Mouse (Mus musculus) liver, embryonic 16.5 days (tissue): ENCODE measurements at regions not wholly inside any gene's neighbourhood (a gene's known extent, or its start where the extent isn't known, plus 50 kb on each side); places are given as distances from the start of the nearest gene placed in this dataset.

Source experiments
- ATAC-seq: fragments of 200-750 bp; cut with Nextera tagmentation; 2 replicates; pipeline ENCODE4 v1.8.0; 2017; ENCODE audit warnings: low read depth, mild to moderate bottlenecking, moderate number of reproducible peaks, moderate library complexity
- H3K27ac ChIP-seq: fragments of 300-500 bp; sonication (generic); 2 replicates; pipeline ENCODE4 v1.5.1; 2014; ENCODE audit warnings: mild to moderate bottlenecking, low read length
- H3K27me3 ChIP-seq: fragments of 300-500 bp; sonication (generic); 2 replicates; pipeline ENCODE4 v1.6.1; 2014; ENCODE audit warnings: low read depth, low read length, mixed read lengths; ENCODE audit not compliant: control insufficient read depth, insufficient read depth
- H3K36me3 ChIP-seq: fragments of 300-500 bp; sonication (generic); 2 replicates; pipeline ENCODE4 v1.6.1; 2014; ENCODE audit warnings: mild to moderate bottlenecking; ENCODE audit not compliant: control insufficient read depth, insufficient read depth
- H3K4me1 ChIP-seq: fragments of 300-500 bp; sonication (generic); 2 replicates; pipeline ENCODE4 v1.6.1; 2014; ENCODE audit warnings: low read depth, low read length, mixed read lengths; ENCODE audit not compliant: control insufficient read depth
- H3K4me2 ChIP-seq: fragments of 300-500 bp; sonication (generic); 2 replicates; pipeline ENCODE4 v1.6.1; 2014; ENCODE audit warnings: low read depth, low read length, mixed read lengths
- H3K4me3 ChIP-seq: fragments of 300-500 bp; sonication (generic); 2 replicates; pipeline ENCODE4 v1.5.1; 2014; ENCODE audit warnings: low read depth, mild to moderate bottlenecking, low read length
- H3K9ac ChIP-seq: fragments of 300-500 bp; sonication (generic); 2 replicates; pipeline ENCODE4 v1.6.1; 2014; ENCODE audit warnings: low read depth, low read length
- H3K9me3 ChIP-seq: fragments of 300-500 bp; sonication (generic); replicated peaks from 2 replicates; pipeline ENCODE4 v1.6.1; 2016; ENCODE audit warnings: low read length; ENCODE audit not compliant: control insufficient read depth
- WGBS: fragments of 180-500 bp; shearing (Covaris S2); extraction: QIAGEN DNeasy Blood & Tissue Kit; methylation state at CpG from one replicate; pipeline ENCODE4 v1.1.7; 2014; ENCODE audit not compliant: insufficient replicate concordance; 5-methylcytosine and 5-hydroxymethylcytosine counted together

DNA sequence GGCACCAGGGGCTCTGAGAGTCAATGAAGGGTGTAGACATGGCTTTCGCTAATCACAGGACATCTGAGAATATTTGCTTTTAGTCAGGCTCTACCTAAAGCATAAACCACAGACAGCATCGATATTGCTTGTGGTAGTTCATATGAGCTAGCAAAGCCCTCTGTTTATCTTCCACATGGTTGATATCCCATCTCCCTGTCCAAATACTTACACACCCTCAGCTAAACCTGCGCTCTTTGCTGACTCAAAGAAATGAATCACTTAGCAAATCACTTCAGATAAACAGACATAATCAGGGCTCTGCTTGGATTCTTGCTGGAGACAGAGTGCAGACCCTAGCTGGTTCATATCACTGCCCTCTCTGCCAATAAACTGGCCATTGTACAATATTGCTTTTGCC lies 298.8 kb downstream of the Rnd3 start:
- Histone ChIP-seq H3K4me2 (no peak overlapping the region), H3K36me3 (no peaks in the 10 kb centered on the region), H3K4me3 (no peak overlapping the region), H3K4me1 (no peaks in the 10 kb centered on the region), H3K9me3 (no peaks in the 10 kb centered on the region), H3K9ac (no peak overlapping the region), H3K27ac (no peak overlapping the region), H3K27me3 (no peaks in the 10 kb centered on the region)
- WGBS = 60% methylated on average over 3 of the region's 3 CpGs
- ATAC-seq = no peak

DNA sequence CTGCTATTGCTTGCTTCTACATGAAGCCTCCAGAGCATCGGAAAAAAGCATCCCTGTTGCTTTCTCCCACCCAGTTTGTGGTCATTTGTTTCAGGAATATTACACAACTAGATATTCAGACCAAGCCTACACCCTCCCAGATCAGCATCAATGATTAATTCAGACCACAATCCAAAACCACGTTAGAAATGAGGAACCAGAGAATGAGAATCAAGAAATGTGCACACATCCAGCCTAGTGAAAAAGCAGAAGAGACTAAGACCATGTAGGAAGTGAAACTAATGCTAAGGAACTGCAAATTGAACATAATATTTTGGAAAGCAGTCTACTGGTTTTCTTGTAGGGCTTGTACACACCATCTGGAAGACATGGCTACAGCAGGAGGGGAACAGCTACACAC lies 307.0 kb downstream of the Rnd3 start:
- no peak overlapping the region for H3K27ac ChIP-seq
- no peak overlapping the region for H3K4me3 ChIP-seq
- H3K9ac ChIP-seq = no peak overlapping the region
- H3K4me2 ChIP-seq = no peak overlapping the region
- H3K36me3 ChIP-seq = no peaks in the 10 kb centered on the region
- 0 out of 2 replicates have a peak, but pooled peaks have one; percentile 11 for ATAC-seq
- 20% methylated on average over 2 of the region's 2 CpGs for WGBS
- H3K27me3 ChIP-seq = no peaks in the 10 kb centered on the region
- H3K9me3 ChIP-seq = no peaks in the 10 kb centered on the region
- H3K4me1 ChIP-seq = no peaks in the 10 kb centered on the region

DNA sequence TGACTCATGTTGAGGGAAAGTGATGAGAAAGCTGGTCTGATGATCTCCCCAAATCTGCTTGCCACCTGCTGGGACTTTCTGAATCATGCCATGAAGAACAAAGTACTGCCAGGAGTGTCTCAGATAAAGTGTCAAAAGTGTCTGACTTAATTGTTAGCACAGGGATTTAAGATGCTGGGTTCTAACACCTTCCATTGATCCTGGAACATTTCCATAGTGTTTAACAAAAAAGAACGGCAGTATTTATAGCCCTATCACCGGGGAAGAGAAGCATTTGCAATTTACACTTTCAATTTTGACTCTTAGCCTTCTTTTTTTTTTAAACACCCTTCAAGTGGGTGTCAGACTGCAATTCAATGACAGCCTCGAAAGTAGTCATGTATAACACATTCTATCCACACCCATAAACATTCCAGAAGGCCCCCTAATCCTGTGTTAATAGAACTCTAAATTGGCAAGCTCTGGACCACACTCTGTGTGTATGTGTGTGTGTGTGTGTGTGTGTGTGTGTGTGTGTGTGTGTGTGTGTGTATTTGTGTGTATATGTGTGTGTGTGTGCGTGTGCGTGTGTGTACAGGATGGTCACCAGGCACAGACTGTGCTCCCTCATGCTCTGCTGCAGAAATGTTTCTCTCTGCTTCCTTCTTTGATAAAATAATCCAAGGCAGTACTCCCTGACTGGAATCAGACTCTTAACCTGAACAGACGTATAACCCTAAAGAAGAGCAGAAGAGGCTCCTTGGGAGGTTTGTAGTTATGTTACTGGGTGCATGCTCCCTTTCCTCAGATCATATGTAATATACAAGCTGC lies 313.2 kb downstream of the Rnd3 start:
- 55% methylated on average over 6 of the region's 6 CpGs for WGBS
- no peak for ATAC-seq
- H3K4me2 ChIP-seq = no peak overlapping the region
- H3K4me3 ChIP-seq = no peak overlapping the region
- H3K9me3 ChIP-seq = no peaks in the 10 kb centered on the region
- H3K27ac ChIP-seq = no peak overlapping the region
- no peaks in the 10 kb centered on the region for H3K4me1 ChIP-seq
- H3K9ac ChIP-seq = no peak overlapping the region
- no peaks in the 10 kb centered on the region for H3K27me3 ChIP-seq
- no peaks in the 10 kb centered on the region for H3K36me3 ChIP-seq

DNA sequence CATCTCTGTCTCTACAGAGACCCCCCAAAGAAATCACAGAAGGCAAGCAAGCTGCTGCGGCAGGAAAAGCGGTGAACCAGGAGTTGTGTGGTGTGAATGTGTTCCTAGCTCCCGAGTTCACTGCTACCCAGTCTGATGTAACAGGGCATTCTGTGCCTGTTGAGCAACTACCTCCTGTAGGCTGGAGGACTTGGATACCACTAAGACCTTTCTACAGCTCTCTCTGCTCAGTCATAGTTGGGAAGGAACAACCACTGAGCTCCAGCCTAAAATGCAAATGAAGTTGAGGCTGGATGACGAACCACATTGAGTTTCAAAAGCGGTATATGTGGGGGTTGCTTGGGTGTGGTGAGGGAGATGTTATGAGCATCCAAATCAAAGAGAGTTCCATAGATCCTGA lies 315.1 kb downstream of the Rnd3 start:
- H3K4me3 ChIP-seq = no peak overlapping the region
- no peaks in the 10 kb centered on the region for H3K9me3 ChIP-seq
- 66% methylated on average over 5 of the region's 5 CpGs for WGBS
- no peaks in the 10 kb centered on the region for H3K36me3 ChIP-seq
- H3K9ac ChIP-seq = no peak overlapping the region
- no peaks in the 10 kb centered on the region for H3K4me1 ChIP-seq
- H3K27me3 ChIP-seq = no peaks in the 10 kb centered on the region
- H3K27ac ChIP-seq = no peak overlapping the region
- no peak for ATAC-seq
- H3K4me2 ChIP-seq = no peak overlapping the region

DNA sequence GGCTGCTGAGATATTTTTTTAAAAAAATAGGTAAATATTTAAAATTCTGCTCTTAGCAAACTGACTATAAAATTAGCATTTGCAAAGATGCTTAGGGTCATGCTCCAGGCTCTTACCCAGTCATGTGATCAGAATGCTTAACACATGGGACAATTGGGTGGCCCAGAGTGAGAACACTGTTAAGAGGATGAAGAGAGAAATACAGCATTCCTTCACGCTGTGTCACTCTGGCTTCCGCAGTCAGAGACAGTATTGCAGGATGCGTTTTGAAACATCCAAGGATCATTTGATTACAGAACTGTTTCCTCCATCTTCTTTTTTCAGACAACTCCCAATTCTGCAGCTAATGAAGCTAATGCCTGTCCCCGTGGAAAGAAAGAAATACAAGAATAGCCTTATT lies 316.4 kb downstream of the Rnd3 start:
- no peaks in the 10 kb centered on the region for H3K9me3 ChIP-seq
- no peaks in the 10 kb centered on the region for H3K27me3 ChIP-seq
- H3K36me3 ChIP-seq = no peaks in the 10 kb centered on the region
- H3K4me3 ChIP-seq = no peak overlapping the region
- ATAC-seq = no peak
- no peak overlapping the region for H3K27ac ChIP-seq
- no peak overlapping the region for H3K9ac ChIP-seq
- no peak overlapping the region for H3K4me2 ChIP-seq
- no peaks in the 10 kb centered on the region for H3K4me1 ChIP-seq
- WGBS = 63% methylated on average over 4 of the region's 4 CpGs

DNA sequence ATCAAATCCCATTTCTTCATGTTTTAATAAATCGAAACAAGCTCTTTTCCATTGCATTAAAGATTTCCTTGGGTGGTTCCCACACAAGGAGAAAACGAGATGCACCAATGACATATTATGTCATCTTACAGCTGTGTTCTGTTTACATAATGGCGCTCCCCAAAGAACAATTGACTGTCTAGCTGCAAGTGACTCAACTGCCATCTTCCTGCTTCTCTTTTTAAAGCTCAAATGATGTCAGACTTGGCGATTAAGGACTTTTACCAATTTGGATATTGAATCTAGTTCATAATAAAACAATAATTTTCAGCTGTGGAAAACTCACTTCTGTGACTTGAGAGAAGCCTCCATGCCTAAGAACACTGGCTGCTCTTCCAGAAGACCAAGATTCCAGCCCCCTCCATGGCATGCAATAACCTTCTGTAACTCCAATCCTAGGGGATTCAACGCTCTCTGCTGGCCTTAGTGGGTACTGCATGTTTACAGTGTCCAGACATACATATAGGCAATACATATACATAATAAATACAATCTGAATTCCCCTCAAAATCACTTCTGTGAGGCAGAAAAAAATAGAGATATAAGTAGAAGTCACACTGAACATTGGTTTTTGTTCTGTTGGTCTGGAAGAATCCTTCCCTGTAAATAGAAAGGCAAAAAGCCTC lies 318.7 kb downstream of the Rnd3 start:
- H3K36me3 ChIP-seq = no peaks in the 10 kb centered on the region
- no peak overlapping the region for H3K27ac ChIP-seq
- no peak overlapping the region for H3K9ac ChIP-seq
- no peak overlapping the region for H3K4me3 ChIP-seq
- WGBS = 46% methylated on average over 5 of the region's 5 CpGs
- H3K4me2 ChIP-seq = no peak overlapping the region
- no peaks in the 10 kb centered on the region for H3K27me3 ChIP-seq
- no peak for ATAC-seq
- no peaks in the 10 kb centered on the region for H3K4me1 ChIP-seq
- H3K9me3 ChIP-seq = no peaks in the 10 kb centered on the region

DNA sequence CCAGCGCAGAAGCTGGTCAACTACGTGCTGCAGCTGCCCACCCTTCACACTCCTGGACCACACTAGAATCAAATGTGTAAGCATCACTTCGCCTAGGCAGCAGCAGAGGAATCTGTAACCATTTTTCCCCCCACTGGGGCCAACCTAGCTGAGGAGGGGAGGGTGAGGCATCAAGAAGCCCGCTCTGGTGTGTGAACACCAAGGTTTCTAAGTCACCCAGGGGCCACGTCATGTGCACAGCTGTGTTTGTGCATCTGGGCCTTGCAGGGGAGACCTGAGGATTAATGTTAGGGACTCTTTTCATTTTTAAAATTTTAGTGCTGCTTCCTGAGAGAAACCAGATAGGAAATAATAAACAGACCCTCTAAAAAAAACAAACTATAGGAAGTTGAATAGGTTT lies 321.8 kb downstream of the Rnd3 start:
- no peak overlapping the region for H3K4me2 ChIP-seq
- no peaks in the 10 kb centered on the region for H3K27me3 ChIP-seq
- no peak for ATAC-seq
- no peak overlapping the region for H3K4me3 ChIP-seq
- no peaks in the 10 kb centered on the region for H3K9me3 ChIP-seq
- H3K36me3 ChIP-seq = no peaks in the 10 kb centered on the region
- H3K9ac ChIP-seq = no peak overlapping the region
- no peak overlapping the region for H3K27ac ChIP-seq
- WGBS = 65% methylated on average over 5 of the region's 5 CpGs
- no peaks in the 10 kb centered on the region for H3K4me1 ChIP-seq

DNA sequence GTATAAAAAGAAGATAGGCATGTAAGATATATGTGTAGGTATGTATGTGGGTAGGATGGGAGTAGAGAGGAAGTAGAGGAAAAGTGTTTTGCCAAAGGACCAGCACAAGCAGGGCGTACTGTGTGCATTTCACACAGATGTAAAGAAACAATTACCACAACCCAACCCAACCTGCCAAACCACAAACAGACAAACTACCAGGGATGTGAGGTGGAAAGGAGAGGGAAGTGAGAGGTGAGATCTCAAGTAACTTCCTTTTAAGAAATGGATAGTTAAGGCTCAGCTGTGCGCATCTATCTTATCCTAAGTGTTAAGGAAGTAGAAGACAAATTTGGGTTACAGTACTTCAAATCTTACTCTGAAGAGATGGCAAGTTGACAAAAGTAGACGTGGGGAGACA lies 322.4 kb downstream of the Rnd3 start:
- H3K4me3 ChIP-seq = no peak overlapping the region
- no peak for ATAC-seq
- H3K27me3 ChIP-seq = no peaks in the 10 kb centered on the region
- H3K9me3 ChIP-seq = no peaks in the 10 kb centered on the region
- H3K36me3 ChIP-seq = no peaks in the 10 kb centered on the region
- H3K4me2 ChIP-seq = no peak overlapping the region
- 52% methylated on average over 3 of the region's 3 CpGs for WGBS
- no peak overlapping the region for H3K27ac ChIP-seq
- H3K4me1 ChIP-seq = no peaks in the 10 kb centered on the region
- no peak overlapping the region for H3K9ac ChIP-seq

DNA sequence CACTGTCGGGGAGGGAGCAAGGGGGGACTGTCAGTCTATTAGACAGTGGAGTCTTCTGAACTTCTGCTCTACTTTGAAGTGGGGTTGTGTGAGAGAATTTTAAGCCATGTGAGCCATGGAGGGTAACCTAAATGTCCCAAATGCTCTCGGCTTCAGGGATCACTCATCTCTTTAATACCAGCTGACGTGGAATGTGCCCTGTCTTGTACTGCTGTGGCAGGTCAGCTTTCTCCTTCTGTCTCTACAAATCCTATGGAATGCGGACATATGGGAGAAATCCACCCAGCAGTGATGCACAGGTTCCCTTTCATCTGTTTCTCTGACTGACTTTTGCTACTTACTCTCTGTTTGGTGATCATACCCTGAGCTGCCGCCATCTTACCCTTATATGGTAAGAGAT lies 323.3 kb downstream of the Rnd3 start:
- Histone ChIP-seq H3K4me1 (no peaks in the 10 kb centered on the region), H3K27ac (no peak overlapping the region), H3K4me2 (no peak overlapping the region), H3K4me3 (no peak overlapping the region), H3K9me3 (no peaks in the 10 kb centered on the region), H3K27me3 (no peaks in the 10 kb centered on the region), H3K9ac (no peak overlapping the region), H3K36me3 (no peaks in the 10 kb centered on the region)
- WGBS = 62% methylated on average over 5 of the region's 5 CpGs
- ATAC-seq = no peak
